Mouse (Mus musculus) cortical plate, adult 2 months (tissue): ENCODE results near the gene Frmd4b.
"Not testable (repeated sequence)": the region's sequence is repeated elsewhere in the genome, so short reads cannot be mapped to it uniquely, and the experiment has no call there.

Experiments used
- CTCF ChIP-seq: fragments of 200-500 bp; IDR thresholded peaks from 2 replicates; pipeline ENCODE4 v1.5.1; 2011; ENCODE audit warnings: mild to moderate bottlenecking, control low read depth, low read length; ENCODE audit not compliant: insufficient read depth; ENCODE audit errors: extremely low read depth
- POLR2A ChIP-seq: fragments of 200-500 bp; IDR thresholded peaks from 2 replicates; pipeline ENCODE4 v1.6.1; 2011; ENCODE audit warnings: mild to moderate bottlenecking, low read length, control low read depth; ENCODE audit not compliant: insufficient read depth; ENCODE audit errors: extremely low read depth

DNA sequence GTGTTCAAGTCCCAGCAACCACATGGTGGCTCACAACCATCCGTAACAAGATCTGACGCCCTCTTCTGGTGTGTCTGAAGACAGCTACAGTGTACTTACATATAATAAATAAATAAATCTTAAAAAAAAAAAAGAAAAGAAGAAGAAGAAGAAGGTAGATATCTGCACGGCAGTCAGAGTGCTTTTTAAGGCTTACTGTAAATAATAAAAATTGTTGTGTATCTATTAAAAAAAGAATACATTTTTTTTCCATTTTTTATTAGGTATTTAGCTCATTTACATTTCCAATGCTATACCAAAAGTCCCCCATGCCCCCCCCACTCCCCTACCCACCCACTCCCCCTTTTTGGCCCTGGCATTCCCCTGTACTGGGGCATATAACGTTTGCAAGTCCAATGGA lies 259.7 kb downstream of the Frmd4b start:
- not testable (repeated sequence) for TF ChIP-seq POLR2A, CTCF
